Mouse (Mus musculus): ENCODE measurements around the gene Abraxas1.

GRCm38 (mm10) chr5:100760049-100760663 lies 60.6 kb downstream of the Abraxas1 start:
- TF ChIP-seq CTCF (IDR thresholded peaks at IDR 0.05) (no peak), POLR2A (IDR thresholded peaks at IDR 0.05; ENCODE audit: insufficient read depth, low read depth, low read length) (no peak)
